ENCODE assay signal across 15 mouse cellular contexts in the genomic region with DNA sequence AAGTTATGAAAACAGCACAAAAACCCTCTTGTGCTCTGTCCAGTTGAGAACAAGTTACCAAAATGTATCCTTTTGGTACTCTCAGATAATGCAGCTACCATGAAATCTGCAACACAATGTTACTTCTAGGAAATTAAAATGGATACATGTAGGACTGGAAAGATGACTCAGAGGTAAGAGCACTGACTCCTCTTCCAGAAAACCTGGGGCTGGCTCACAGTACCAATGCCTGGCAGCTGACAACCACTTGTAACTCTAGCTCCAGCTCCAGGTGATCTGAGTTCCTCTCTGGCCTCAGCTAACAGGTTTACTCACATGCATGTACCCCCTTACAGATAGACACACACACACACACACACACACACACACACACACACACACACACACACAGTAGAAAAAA.
"Had no signal": no experiment of that assay in that cellular context is flagged by ENCODE, and none has a peak within 500 bp of the region (broad histone marks: within the 10 kb centered on the region; RNA-seq: fewer than 3 reads in every experiment).

No protein-coding gene starts in this region.

- ATAC-seq: liver, embryonic 12.5 days; liver, postnatal 0 days; lung, postnatal 0 days; midbrain, embryonic 13.5 days; midbrain, embryonic 15.5 days; midbrain, embryonic 16.5 days had no signal

- DNase-seq: left cerebral cortex, postnatal 4 days; liver, embryonic 13.5 days; liver, postnatal 0 days; lung, adult 18-20 months; lung, adult 2 months; lung, embryonic 14.5 days; lung, postnatal 10 days; lung, postnatal 14 days; lung, postnatal 36 days; lung, postnatal 4 days had no signal
